Mouse (Mus musculus): ENCODE data around the gene Polr1d.
A peak's percentile ranks its signal among the peaks of the same experiment; 100 is the strongest.

Gene Polr1d

DNA sequence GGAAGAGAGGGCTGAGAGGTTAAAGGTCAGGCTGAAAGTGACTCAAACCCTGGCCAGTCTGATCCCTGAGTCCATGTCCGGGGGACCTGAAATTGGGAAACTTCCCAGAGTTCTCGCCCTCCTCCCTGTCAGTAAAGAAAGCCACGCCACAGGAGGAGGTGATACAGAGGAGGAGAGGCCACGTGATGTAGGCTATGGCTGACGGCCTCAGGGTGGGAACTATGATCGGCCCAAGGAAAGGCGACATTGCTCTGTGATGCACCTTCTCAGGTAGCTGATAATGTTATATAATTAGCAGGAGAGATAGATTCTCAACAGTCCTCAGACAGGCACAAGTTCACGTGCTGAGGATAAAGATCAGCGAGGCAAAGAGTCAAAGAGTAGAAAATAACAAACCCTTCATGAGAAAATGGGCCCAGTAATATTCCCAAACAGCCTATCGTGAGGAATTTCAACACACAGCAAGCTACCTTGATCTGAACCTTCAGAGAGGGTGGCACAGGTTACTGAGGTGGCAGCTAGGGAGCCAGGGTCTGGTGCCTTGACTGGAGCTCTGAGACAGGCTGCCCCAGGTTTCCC lies 20.0 kb upstream of the Polr1d start:
- DNase-seq: no peak

DNA sequence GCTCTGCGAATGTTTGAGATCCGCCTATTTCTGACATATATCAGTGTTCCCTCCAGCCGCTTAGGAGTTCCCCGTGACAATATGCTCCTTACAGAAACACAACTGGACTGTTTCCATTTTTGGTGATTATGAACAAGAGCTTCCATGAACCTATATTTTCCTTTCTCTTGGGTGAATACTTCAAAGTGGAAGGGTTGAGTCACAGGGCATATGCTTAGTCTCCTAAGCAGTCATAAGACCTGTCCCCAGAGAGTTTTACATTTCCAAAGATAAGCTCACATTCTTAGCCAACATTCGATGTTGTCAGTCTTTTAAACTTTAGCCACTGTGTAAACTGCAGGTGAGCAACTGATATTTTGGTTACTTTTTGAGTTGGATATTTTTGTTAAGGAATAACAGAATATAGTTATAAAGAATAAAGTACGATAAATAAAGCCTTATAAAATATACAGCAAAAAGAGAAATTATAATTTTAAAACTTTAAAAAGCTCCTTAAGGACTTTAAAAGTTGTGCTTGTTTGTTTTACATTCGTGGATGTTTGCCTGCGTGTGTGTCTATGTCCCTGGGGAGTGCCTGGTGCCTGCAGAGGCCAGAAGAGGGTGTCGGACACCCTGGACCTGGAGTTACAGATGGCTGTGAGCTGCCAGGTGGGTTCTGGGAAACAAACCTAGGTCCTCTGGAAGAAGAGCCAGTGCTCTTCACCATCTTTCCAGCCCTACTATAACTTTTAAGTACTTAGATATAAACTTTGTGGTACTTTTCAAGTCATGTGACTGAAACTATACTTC lies 19.0 kb upstream of the Polr1d start:
- no peak for DNase-seq

DNA sequence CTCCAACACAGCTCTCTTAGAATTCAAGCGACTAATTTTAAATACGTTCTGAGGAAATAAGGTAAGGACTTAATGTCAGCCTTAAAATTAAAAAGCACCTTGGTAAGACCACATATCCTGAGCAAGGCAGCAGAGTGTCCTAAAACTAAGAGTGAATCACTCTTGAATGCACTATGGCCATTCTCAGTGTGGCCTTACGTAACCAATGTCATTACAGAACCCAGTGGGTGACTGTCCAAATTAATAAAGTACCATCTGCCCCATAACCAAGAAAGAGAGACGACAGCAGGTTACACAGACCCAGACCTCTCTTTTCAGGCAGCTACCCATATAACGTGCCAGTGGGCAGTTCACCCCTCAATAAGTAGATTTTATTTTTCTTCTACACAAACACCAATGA lies 18.2 kb upstream of the Polr1d start:
- no peak for DNase-seq

DNA sequence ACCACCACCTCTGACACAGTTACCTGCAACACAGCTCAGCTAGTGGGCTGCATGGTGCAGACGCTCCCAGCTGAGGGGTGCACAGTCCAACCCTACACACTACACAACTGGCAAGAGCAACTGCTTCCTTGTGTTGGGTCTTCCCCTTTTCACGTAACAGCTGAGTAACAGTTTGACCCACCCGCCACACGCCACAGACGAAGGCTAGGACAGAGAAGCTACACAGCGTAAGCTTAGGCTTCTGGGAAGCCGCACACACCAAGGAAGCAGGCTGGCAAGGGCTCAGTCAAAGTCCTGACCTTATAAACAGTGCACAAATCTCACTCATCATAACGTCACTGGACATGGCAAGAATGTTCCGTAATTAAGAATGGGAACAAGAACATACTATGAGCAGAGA lies 17.5 kb upstream of the Polr1d start:
- no peak for DNase-seq

DNA sequence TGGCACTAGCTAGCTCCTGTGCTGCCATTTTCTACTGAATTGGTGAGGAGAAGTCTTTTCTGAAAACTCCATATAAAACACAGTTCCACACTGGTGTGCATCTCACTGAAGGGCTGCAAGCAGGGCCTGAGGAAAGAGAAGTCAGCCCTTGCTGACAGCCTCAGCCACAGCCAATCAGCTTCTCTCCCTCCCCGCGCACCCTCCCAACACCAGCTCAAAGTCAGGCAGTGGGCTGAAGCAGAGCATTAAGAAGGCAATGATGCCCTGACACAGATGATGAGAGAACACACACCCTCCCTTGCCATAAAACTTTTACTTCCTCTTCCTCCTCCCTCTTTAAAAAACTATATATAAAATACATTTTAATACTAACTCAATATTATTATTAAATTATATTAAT lies 16.8 kb upstream of the Polr1d start:
- DNase-seq: peak; percentile 47 to 65

DNA sequence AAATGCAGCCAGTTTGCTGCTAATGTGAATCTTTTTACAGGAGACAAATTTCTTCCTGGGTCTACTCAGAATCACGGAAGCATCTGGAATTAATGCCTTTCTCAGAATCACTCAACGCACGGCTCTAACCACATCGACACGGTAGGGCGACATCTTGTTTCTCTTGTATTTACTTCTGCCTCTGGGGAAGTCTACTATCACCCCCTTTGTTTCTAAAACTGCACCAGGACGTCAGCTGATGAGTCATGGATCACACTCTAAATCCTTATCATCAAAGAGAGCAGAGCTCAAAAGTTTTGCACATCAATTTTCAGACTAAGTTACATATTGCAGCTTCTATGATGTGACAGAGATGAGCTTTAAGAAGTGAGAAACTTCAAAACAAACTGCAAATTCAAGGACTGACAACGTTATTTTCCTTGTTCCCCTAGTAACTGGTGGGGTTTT lies 13.6 kb upstream of the Polr1d start:
- no peak for DNase-seq

DNA sequence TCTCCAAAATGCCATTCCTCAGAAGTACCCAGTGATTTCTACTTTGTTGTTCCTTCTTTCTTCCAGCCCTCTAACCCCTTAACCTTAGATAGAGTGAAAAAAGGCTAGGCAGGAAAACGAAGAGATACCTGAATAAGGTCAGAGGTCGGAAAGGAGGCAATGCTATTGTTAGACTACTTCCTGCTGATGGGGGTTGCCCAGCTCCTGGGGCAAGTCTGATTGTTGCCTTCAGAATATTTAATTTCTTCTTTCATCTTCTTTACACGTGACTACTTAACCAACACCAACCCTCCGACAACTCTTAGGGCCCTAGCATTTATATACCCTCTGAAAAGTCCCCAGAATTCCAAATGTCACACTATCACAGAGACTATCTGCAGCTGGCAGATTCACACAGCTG lies 10.7 kb upstream of the Polr1d start:
- DNase-seq: no peak

DNA sequence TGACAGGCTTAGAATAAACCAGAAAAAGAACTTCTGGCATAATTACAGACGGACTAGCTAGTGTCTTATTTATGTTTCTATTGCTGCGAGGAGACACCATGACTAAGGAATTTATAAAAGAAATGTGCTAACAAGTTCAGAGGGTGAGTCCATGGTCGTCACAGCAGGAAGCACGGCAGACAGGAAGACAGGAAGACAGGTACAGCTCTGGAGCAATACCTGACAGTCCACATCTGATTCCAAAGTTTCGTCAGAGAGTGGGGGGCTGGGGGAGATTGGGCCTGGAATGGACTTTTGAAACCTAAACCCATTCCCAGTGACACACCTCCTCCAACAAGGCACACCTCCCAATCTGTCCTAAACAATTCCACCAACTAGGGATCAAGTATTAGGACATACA lies 9.9 kb upstream of the Polr1d start:
- no peak for DNase-seq

DNA sequence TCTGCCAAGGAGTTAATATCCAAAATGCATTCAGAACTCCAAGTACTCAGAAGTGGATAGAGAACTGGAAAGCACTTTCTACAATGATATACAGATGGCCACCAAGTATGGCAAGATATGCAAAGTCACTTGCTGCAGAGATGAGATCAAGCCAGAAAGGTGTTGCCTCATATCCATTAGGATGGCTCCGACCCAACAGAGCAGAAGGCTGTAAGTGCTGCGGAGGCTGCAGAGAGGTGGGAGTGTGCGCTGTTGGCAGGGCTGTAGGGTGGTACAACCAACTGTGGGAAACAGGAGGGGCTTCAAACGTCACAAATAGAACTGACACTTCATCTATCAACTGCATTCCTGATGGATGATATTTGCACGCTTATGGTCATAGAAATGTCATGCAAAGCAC lies 8.0 kb upstream of the Polr1d start:
- DNase-seq: no peak

DNA sequence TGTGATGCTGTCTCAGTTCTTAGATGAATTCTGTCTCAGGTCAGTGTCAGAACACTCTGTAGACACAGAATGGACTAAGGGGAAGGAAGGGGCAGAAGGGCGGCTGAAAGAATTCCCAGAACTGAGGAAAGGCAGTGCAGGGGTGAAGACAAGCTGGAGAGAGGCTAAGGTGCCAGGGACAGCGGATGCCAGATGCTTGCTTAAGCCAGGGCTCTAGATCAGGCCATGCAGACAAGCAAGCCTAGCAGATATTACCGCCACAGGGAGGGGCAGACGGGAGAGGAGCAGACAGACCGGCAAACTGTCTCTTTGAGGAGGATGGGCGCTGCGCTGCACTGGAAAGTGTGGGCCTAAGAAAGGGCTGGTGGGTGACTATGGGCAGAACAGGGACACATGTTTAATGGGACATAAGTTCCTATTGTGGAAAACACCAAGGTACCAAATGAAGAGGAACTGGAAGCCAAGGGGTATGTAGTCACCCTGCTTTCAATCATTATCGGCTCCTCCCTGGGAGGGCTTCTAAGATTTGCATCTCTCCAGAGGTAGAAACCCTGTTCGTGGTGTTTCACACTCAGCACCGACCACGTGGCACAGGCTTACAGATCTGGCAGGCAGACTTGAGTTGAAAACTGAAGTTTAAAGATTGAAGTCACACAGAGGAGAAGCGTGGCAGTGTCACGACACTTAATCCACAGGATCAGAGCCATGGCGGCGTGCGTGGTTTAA lies 5.9 kb upstream of the Polr1d start:
- DNase-seq: no peak

DNA sequence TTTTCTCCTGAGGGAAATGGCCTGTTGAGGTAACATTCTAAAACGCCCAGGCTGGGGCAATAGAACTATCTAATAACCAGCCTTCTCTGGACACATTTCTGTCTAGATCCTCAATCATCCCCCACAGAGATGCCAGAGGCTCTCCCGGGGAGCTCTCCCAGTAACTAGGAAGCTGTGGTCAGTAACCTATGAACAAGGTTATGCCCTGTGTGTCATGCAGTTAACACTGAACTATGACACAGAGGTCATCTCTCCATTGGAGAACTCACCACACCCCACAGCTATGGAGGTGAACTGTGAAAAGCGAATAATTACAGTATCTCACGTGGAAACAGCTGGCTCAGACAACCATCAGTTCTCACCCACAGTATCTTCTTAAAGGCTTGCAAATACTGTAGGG lies 5.0 kb upstream of the Polr1d start:
- DNase-seq: no peak

DNA sequence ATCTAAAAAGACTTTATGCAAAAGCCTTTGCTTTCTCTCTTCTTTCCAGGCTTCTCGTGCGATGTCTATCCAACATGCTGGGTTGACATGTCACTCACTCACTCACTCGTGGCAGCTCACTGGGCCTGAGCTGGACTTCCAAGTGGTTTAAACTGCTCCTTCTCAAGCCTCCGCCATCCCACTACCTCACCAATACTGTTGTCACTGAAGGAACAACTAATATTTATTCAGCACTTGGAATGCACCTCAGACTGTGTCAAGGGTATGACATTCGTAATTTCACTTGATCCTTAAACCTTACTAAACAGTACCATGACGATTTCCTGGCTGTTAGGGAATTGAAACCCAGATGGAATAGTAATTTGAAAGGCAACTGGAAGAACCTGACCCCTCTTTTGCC lies 3.0 kb upstream of the Polr1d start:
- no peak for DNase-seq

DNA sequence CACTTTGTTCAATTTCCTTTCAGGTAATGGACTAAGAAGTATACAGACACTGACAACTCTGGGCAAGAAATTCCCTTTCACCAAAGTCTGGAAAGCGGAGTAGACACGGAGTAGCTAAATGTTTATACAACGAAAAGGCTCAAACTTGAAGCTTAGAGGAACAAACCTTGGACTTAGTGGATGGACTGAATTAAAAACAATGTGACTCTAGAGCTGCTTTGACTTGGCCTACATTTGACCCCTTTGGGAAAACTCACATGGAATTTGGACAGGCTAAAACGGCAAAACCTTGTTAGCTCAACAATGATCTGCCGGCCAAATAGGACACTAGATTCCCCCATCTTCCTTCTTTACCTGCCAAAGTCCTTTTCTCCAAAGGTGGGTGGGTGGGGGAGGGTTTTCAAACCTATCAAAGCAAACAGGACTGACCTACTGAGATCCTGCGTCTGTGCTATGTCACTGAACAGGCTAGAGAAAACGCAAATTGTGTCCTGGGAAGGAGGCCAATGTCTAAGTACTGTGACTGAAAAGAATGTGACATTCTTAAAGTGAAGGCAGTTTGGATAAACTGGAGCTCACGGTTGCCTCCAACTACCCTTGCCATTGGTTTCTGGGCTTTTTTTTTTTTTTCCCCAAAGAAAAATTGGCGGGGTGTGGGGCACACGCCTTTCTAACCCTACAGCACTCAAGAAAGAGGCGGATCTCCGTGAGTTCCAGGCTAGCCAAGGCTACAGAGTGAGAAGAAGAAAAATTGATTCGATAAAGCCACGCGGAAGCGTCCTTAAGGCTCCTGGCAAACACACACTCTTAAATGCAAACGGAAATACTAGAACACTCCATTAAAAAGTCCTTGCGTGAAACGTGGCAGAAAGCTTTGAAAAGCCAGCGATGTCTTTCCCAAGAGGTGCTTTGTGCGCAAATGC lies 1.5 kb upstream of the Polr1d start:
- no peak for DNase-seq

DNA sequence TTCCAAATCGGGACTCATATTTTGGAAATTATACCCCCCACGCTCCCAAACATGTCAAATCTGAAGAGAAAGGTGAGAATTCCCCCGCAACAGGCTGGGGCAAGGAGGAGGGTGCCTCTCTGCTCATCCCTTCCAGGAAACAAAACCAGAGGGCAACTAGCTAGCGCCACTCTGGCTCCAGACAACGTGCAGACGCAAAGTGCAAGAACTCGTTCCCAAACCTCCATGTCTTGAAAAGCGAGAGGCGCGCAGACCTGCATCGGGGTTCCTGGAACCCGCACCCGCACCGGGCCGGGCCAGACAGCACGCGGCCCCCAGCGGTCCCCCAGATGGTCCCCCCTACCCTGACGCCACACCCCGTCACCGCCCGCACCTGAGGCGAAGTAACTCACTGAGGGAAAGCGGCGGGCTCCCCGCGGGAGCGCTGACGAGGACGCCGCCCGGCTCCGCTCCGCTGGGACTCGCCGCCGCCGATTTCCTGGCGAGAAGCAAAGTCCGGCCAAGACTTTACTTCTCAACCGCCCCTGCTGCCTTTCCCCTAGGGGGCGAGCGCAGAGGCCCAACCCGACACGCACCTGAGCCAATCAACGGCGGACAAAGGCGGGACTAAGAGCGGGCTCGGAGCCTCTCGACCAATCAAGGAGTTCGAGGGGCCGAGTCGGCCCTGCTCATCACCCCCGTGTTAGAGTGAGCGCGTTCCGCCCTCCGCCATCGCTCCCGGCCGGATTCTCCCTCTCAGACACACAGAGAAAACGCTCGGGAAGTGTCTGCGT lies 638 bp upstream of the Polr1d start, which contains the start of gene Lnx2:
Lnx2 (minus strand) TSS at position 561 of the 773 bp plus-strand sequence.
- DNase-seq: peak; percentile 95 to 96

DNA sequence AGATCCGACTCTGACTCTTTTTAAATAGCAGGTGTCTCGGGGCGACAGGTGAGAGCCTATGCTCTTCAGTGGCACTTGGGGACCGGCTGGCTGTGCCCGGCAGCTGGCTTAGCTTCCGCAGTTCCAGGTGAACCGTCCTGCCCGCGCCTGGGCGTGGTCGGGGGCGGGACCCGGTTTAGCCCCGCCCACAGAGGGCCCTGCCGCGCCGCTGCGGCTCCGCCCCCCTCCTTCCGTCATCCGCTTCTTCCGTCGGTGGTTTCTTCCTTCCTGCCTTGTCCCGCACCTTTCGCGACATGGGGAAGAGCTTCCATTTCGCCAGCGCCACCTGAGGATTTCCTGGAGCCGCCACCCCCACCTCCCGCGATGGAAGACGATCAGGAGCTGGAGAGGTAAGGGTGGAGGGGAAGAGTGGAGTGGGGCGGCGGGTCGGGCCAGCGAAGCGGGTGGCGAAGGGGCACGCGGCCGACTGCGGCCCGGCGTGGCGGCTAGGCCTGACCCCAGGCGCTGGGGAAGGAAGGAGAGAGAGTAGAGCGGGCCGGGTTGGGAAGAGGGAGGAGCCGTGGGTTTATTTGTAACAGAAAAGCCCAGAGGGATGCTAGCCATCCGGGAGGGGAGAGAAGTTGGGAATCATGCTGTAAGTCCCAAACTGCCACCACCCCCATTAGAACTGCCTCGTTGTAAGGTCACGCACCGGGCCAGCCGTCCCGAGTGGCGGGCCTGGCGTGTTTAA lies 620 bp downstream of the Polr1d start:
- DNase-seq: peak; percentile 94 to 98

DNA sequence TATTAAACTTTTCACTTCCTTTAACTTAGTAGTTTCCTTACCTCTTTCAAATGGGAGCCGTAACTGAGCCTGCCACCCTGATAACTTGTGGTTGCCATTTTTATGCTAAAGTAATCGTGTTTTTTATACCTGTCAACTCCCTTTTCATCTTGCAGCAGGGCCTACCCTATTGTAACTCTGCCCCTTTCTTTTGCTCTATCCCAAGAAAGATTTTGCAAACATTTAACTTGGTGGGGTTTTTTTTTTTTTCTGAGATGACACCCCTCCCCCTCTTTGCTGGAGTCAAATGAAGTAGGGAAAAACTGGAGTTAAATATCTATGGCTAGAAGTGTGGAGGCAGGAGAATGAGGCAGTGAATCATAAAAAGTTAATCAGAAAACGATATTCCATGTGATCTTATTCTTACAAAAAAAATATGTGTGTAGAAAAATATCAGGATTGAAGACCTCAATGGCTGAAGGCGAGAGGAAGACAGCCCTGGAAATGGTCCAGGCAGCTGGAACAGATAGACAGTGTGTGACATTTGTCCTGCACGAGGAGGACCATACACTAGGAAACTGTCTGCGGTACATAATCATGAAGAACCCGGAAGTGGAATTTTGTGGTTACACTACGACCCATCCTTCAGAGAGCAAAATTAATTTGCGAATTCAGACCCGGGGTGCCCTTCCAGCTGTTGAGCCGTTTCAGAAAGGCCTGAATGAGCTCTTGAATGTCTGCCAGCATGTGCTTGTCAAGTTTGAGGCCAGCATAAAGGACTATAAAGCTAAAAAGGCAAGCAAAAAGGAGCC lies 1.5 kb downstream of the Polr1d start:
- DNase-seq: no peak

DNA sequence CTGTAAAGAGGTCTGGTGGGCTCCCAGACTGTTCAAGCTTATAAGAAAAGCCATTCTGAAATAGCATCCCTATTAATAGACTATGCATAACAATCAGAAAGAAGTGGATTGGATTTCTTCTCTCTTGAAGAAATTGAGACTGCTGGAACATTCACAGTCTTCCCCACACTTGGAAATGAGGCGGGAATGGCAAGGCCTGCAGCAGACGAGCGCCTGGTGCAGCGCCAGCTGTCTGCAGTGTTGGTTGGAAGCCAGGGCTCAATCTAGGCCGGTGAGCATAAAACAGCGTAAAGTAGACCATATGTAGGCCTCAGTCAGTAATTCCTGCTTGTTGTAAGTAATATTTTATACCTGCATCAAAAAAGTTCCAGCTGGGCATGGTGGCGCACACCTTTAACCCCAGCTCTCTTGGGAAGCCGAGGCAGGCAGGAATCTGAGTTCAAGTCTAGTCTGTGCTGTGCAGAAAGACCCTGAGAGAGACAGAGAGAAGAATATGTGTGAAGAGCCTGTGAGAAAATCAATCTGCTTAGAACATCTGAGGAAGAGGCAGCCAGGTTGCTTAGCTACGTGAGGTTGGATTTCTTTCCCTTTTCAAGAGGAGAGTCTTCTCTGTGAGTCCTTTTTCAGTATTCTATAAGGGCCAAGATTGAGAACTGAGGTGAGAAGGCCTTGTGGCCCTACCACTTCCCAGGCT lies 8.5 kb downstream of the Polr1d start:
- DNase-seq: no peak

DNA sequence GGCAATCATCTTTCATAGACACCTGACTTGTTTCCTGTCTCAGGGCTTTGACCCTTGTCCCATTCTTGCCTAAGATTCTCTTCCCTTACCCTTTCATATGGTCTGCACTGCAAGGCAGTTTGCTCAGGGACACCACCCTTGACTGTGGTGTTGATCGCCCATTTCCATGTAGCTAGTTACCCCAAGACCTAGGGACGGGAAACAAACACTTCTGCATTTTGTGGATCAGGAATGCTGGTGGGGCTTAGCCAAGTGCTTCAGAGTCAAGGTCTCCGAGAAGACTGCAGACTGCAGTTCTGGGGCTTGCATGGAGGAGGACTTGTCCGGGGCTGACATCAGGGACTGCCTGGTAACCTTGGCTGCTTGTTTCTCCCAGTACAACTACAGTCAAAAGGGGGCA lies 10.0 kb downstream of the Polr1d start:
- no peak for DNase-seq

DNA sequence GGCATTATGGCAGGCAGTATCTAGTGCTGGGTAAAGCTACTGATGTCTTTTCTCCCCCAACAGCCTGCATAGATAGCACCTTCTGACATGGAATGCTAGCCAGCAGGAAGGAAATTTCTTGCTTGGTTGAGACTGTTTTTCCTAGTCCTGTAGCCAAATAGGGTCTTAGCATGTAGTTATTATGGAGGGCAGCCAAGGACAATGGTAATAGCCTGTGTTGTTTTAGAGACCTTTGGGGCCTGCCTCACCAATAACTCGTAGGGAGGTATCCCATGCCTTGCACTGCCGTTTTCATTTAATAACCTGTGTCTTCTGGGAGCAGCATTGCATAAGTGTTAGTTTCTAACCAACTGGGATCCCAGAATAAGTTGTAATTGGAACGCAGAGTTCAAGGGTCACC lies 13.0 kb downstream of the Polr1d start:
- no peak for DNase-seq

All from spleen, adult 18-20 months (tissue).